Mouse (Mus musculus): Measurements from ENCODE around the gene Ifrd1.
"Not testable (repeated sequence)": the region's sequence is repeated elsewhere in the genome, so short reads cannot be mapped to it uniquely, and the experiment has no call there.

Gene Ifrd1

DNA sequence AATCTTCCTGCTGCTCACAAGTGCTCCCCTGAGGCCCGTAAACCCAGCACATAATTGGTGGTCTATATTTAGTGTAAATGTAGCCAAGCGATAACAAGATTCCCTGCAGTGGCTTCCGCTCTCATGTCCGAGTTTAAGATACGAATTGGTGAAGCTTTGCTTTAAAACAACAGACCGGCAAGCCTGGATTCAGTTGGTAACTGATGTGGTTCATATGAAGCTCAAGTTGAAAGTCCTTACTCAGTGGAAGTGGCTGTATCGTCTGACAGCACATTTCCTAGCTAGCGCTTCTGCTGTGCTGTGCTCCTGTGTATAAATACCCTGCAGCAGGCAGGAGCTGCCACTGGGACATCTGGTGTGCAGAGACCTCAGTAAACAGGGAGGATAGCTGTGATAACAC is 49.0 kb downstream of the Ifrd1 start, which contains the start of gene Lsmem1:
Gene Lsmem1, minus strand, starts transcription at position 189 of the 400 bp plus-strand sequence.
- DNase-seq (ENCODE audit: low spot score): no peak

- DNase-seq (ENCODE audit: low spot score): no peak
These were observed 49.9 kb downstream of the Ifrd1 start for GRCm38 (mm10) chr12:40198427-40198826.

- DNase-seq (ENCODE audit: low spot score): no peak
These were observed 50.3 kb downstream of the Ifrd1 start for GRCm38 (mm10) chr12:40198019-40198418.

- no peak for DNase-seq (ENCODE audit: low spot score)
These were observed 50.8 kb downstream of the Ifrd1 start for GRCm38 (mm10) chr12:40197511-40197910.

- no peak for DNase-seq (ENCODE audit: low spot score)
These were observed 62.8 kb downstream of the Ifrd1 start for GRCm38 (mm10) chr12:40185474-40185873.

DNA sequence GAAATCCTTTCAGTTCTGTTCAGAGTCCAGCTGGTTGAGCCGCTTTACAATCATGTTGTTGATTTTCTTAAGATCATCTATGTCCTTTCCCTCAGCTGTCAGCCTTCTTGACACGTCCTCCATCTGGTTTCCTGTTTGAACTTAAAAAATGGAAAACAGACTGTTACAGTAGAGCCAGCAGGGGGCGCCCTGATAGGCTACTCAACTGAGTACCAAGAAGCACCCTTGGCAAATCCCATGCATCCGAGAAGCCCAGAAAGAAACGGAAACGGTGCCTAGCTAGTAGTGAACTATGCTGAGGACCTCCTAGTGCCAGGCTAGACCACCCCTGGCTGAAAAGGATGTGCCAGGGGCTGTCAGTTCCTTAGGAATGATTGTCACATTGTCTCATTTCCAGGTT is 71.2 kb downstream of the Ifrd1 start:
- no peak for DNase-seq (ENCODE audit: low spot score)

DNA sequence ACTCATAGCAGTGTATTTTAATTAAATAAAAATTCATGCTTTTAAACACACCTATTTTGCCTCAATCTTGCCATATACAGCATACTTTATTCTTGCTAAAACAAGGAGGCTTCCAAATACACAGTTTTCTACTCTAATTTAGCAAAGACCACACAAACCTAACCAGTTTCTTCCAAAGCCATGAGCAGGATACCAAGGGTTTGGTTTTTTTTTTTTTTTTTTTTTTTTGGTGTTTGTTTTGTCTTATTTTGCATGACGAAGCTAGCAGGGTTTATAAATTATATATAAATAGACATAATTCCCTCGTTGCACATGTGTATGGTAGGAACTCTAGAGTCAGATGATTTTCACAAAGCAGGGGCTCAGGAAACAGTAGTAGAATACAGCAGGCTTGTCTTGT is 72.1 kb downstream of the Ifrd1 start:
- DNase-seq (ENCODE audit: low spot score): no peak

DNA sequence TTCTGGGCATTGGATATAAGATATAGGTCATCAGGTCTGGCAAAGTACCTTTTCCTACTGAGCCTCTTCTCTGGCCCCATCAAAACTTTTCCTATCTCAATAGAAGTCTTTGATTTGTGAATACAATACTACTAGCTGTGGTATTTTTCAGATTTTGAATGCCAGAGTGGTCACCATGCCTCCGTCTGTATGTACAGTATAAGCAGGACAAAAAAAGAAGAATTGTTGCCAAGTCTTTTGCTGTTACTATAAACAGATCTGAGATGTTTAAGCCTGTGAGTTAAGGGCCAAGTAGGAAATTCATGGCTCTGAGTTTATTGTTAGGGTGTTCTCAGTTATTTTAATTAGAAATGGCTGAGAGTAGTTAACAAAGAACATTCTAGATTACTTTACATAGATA is 73.1 kb downstream of the Ifrd1 start:
- DNase-seq (ENCODE audit: low spot score): not testable (repeated sequence)

DNA sequence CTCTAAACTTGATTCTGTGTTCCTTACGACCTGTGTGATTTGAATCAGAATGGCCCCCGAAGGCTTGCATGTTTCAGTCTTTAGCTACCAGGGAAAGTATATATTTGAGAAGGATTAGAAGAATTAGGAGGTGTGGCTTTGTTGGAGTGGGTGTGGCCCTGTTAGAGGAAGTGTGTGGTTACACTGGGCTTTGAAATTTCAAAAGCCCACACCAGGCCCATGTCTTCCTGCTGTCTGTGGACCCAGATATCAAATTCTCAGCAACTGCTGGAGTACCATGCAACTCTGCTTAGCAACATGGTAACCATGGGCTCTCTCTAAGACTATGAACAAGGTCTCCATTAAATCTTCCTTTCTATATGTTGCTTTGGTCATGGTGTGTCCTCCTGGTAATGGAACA is 76.7 kb downstream of the Ifrd1 start:
- DNase-seq (ENCODE audit: low spot score): no peak

GRCm38 (mm10) chr12:40169675-40170074 is 78.6 kb downstream of the Ifrd1 start:
- no peak for DNase-seq (ENCODE audit: low spot score)

GRCm38 (mm10) chr12:40164621-40165020 is 83.7 kb downstream of the Ifrd1 start:
- no peak for DNase-seq (ENCODE audit: low spot score)

DNA sequence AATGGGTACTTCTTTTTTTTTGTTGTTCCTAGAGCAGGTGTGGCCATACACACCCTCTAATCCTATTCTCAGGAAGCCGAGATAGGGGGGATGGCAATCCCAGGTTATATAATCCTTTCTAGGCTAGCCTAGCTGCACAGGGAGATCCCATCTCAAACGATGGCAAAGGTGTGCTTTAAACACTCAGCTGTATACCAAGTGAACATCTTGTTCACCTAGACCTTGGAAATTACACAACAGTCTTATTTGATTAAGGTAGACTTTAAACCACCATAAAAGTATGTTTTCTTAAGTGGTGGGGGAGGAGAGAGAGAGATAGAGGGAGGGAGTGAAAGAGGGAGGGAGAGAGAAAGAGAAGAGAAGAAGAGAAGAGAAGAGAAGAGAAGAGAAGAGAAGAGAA is 87.5 kb downstream of the Ifrd1 start:
- no peak for DNase-seq (ENCODE audit: low spot score)

GRCm38 (mm10) chr12:40154188-40154587 is 94.1 kb downstream of the Ifrd1 start:
- no peak for DNase-seq (ENCODE audit: low spot score)

DNA sequence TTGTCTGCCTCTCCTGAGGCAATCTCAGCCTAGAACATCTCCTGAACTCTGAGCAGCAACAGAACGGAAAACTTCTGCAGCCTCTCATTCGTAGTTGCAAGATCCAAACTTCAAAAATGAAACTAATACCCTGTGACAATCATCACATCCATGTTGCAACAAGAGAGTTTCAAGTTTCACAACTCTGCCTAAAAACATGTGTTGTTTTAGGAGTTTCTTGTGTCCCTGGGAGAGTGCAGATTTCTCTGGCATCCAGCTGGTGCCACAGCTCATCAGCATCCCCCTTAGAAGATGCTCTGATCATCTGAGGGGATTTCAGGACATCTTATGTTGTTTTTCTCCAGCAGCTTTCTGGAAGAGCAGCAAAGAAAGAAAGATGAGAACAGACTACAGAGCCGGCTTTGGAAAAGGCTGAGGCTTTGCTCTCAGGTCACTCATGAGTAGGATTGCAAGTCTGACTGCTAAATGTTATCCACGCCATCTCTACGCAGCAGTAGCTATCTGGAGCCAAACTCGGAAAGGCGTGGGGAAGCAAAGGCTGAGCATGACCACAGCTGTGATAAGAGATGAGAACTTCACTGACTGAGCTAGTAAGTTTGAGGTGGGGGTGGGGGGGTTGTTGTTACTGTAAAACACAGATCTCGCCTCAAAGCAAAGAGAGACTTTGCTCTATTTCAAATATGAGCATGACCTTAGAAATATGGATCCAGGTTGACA is 95.8 kb downstream of the Ifrd1 start:
- DNase-seq (ENCODE audit: low spot score): no peak

Data from yolk sac, embryonic 10.5 days (tissue).